Mouse (Mus musculus) CH12F3 (cell line): ENCODE results near the gene Olfr307.
"Not testable (repeated sequence)": the region's sequence is repeated elsewhere in the genome, so short reads cannot be mapped to it uniquely, and the experiment has no call there.

Experiments used
- in situ Hi-C: fragments of 300-500 bp; cut with MboI; formaldehyde crosslinking; loops from 2 replicates; pipeline ENCODE4 v1.14.3; 2020; ENCODE audit warnings: low sequenced_read_pairs

Gene Olfr307

GRCm38 (mm10) chr7:86337486-86337885, at the start of gene Olfr307:
Gene Olfr307 (minus strand): TSS chr7:86337586.
- in situ Hi-C loops: no loop called here

- in situ Hi-C loops: no loop called here
Measured at GRCm38 (mm10) chr7:86386558-86386957, 49.2 kb upstream of the Olfr307 start, which contains the start of gene Olfr304. Gene Olfr304 (minus strand): TSS chr7:86386658.

DNA sequence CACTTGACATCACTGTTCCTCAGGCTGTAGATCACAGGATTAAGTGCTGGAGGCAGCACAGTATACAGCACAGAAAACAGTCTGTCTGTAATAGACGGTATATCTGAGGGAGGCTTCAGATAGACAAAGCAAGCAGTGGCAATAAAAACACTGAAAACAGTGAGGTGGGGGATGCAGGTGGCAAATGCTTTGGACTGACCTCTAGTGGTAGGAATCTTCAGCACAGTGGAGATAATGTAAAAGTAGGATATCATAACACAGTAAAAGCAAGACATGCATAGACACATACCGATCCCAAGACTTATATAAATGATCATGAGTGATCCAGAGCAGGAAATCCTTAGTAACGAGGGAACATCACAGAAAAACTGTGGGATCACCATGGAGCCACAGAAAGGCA, 48.4 kb upstream of the Olfr307 start:
- in situ Hi-C loops: no loop called here

DNA sequence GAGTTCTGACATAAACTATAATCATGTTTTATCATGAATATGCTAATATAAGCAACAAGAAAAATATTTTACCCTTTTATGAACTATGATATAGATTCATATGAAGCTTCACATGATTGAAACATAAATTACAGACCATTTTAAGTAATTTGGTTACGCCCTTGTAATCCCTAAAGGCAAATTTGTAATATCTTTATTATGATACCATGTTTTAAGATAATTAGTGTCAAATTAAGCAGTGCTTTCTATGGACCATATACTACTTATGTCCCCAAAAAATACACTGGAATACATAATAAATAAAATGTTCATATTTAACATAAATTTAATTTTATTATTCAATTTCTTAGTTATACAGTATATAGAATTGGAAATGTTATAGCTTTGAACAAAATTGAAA, 29.4 kb upstream of the Olfr307 start, which contains the start of gene Olfr305:
Olfr305 (minus strand) TSS at position 101 of the 400 bp plus-strand sequence.
- in situ Hi-C loops: no loop called here

GRCm38 (mm10) chr7:86346296-86346695, 8.9 kb upstream of the Olfr307 start:
- in situ Hi-C loops: not testable (repeated sequence)

- in situ Hi-C loops: no loop called here
Measured at GRCm38 (mm10) chr7:86344253-86344652, 6.9 kb upstream of the Olfr307 start.

GRCm38 (mm10) chr7:86342881-86343565, 5.6 kb upstream of the Olfr307 start:
- in situ Hi-C loops: no loop called here

GRCm38 (mm10) chr7:86325530-86325929, 11.9 kb downstream of the Olfr307 start, which contains the start of gene Olfr308:
Gene Olfr308 (minus strand): TSS chr7:86325630.
- in situ Hi-C loops: no loop called here

DNA sequence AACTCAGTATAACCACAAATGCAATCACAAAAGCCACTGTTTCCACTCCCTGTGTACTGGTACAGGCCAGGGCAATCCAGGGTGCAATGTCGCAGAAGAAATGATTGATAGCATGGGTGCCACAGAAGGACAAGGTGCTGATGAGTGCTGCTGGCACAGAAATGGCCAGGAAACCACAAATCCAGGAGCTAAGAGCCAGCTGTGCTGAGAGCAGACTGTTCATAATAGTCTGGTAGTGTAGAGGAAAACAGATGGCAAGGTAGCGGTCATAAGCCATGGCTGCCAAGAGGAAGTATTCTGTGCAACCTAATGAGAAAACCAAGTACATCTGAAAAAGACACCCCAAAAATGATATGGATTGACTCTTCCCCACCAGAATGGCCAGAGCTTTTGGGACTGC, 16.1 kb downstream of the Olfr307 start:
- in situ Hi-C loops: no loop called here

DNA sequence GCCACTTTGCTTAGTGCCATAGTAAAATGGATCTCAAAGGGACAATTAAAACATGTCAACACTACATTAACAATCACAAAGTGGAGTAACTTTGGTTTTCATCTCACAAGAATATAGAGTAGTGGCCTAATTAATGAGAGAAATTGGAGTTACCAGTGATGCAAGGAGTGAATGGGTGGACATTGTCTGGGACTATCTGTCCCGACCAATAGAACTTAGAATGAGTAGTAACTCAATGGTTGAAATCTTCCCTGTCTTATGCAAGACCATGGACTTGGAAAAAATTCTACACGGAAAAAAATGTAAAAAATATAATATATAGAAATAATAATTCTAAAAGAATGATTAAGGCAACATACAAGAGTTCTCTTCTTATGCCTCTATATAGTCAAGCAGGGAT, 23.8 kb downstream of the Olfr307 start, which contains the start of gene Olfr309:
Olfr309 (minus strand) TSS at position 101 of the 400 bp plus-strand sequence.
- in situ Hi-C loops: no loop called here
